Mouse (Mus musculus) embryonic fibroblast, embryonic 13.5 days (primary cell): ENCODE data around the gene Cib1.

Source experiments
- CTCF ChIP-seq: IDR thresholded peaks from 2 replicates; pipeline ENCODE4 v1.5.1; 2011; ENCODE audit warnings: mild to moderate bottlenecking, control low read depth, low read length, moderate library complexity, borderline replicate concordance; ENCODE audit not compliant: insufficient read depth
- POLR2A ChIP-seq: IDR thresholded peaks from 2 replicates; pipeline ENCODE4 v1.6.1; 2011; ENCODE audit warnings: low read depth, mild to moderate bottlenecking, control low read depth, low read length, moderate library complexity

GRCm38 (mm10) chr7:80183969-80184368 lies 48.6 kb downstream of the Cib1 start:
- TF ChIP-seq CTCF: no peak
- no peak for TF ChIP-seq POLR2A
